Mouse (Mus musculus) liver, postnatal 0 days (tissue): ENCODE data around the gene Fam117a.

Experiments used
- CTCF ChIP-seq: sonication (generic); IDR thresholded peaks from 2 replicates; pipeline ENCODE4 v1.5.1; 2016; ENCODE audit warnings: antibody characterized with exemption, low read depth
- EP300 ChIP-seq: IDR thresholded peaks from 2 replicates; pipeline ENCODE4 v1.6.1; 2016; ENCODE audit warnings: antibody characterized with exemption, low read depth, mild to moderate bottlenecking

DNA sequence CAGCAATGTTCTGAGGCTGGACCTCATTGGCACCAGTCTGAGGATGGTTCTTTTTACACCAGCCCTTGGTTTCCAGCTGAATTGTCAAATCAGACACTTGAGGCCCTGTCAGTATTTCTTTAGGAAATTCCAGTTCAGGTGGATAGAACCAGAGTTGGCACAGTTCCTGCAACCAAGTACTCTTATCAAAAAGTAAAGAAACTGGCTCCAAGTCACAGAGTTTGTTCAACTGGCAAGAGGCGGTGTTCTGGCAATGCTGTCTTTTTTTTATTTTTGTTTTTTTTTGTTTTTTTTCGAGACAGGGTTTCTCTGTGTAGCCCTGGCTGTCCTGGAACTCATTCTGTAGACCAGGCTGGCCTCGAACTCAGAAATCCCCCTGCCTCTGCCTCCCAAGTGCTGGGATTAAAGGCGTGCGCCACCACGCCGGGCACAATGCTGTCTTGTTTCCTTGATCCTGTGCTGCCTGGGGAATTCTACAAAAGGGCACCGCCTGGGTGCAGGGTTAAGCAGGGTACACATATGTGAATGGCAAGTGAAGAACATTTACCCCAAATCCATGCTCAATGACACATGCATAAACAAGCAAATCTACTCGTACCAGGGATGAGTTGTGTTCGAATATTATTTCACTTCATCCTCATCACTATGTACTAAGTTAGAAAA lies 72.8 kb downstream of the Fam117a start:
- no peak for TF ChIP-seq CTCF
- TF ChIP-seq EP300, result no peak
